Mouse (Mus musculus): ENCODE results near the gene Vmn2r53.
"Not testable (repeated sequence)": the region's sequence is repeated elsewhere in the genome, so short reads cannot be mapped to it uniquely, and the experiment has no call there.

Vmn2r53 gene

DNA sequence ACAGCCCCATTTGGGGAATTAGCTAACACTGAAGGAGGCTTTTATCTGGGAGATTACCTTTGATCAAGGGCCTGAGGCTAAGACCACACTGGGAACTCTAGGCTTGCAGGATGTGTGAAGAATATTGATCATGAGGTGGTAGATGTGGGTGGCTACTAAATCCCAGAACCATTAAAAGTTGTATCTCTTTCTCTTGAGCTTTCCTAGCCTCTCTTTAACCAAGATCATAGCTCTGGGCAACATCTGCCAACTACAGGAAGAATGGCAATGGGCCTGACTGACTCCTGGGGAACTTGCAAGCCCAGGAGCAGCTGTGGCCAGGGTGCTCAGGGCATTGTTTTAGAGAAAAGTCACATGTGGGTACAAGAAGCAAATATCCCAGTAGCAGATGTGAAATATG, at the start of gene Vmn2r53:
Gene Vmn2r53, minus strand, starts transcription at position 101 of the 400 bp plus-strand sequence.
- ChIA-PET CTCF (no interaction called here), POLR2A (no interaction called here)

DNA sequence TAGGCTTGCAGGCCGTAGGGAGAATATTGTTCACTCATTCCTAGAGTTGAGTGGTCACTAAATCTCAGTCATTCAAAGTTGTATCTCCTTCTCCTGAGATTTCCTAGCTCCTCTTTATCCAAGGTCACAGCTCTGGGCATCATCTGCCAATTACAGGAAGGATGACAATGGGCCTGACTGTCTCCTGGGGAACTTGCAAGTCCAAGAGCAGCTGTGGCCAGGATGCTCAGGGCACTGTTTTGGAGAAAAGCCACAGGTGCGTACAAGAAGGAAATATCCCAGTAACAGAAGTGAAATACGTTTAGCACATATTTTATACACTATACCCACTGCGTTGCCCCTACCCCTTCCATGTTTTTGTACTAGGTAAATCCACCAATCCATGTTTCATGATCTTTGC, 31.6 kb upstream of the Vmn2r53 start, which contains the start of gene Vmn2r54:
Gene Vmn2r54, minus strand, starts transcription at position 101 of the 400 bp plus-strand sequence.
- CTCF ChIA-PET, result not testable (repeated sequence)

More for the DNA sequence above, 31.6 kb upstream of the Vmn2r53 start, which contains the start of gene Vmn2r54:
- POLR2A ChIA-PET, result not testable (repeated sequence)
